Mouse (Mus musculus): ENCODE data around the gene Acad11.

Acad11 gene

GRCm38 (mm10) chr9:104146683-104147082 lies 83.5 kb downstream of the Acad11 start:
- DNase-seq (ENCODE audit: low read depth), result no peak

DNA sequence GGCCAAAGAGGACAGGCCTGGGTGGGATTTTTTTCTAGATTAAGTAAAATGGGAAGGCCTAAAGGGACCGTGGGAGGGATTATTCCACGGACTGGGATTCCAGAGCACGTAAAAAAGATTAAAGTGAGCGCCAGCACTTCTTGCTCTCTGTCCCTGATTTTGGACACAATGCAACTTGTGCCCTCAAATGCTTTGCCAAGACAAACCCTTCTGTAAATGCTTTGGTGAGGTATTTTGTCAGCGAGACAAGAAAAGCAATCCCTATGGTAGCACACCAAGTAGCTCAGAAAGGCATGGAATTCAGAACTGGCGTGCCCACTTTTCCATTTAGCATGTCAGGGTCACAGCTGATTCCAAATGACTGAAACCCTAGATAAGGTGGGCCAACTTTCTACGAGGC lies 85.8 kb downstream of the Acad11 start:
- no peak for DNase-seq (ENCODE audit: low read depth)

DNA sequence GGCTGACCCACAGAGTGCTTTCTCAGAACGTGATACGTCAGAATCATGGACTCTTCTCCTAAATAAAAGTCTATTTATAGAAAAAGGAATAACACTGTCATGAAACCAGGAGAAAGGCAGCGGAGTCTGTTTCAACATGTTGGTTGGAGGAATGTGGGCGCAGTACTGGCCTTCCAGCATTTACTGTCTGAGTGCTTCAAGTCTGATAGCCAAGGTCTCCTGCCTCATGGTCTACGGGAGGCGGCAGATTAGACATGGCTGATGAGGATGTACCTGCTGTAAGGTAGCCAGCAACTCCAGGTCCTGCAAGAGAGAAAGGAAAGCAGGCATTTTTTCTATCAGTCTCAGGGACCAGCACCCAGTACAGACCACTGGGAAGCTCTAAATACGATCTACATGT lies 88.9 kb downstream of the Acad11 start:
- DNase-seq (ENCODE audit: low read depth), result no peak

DNA sequence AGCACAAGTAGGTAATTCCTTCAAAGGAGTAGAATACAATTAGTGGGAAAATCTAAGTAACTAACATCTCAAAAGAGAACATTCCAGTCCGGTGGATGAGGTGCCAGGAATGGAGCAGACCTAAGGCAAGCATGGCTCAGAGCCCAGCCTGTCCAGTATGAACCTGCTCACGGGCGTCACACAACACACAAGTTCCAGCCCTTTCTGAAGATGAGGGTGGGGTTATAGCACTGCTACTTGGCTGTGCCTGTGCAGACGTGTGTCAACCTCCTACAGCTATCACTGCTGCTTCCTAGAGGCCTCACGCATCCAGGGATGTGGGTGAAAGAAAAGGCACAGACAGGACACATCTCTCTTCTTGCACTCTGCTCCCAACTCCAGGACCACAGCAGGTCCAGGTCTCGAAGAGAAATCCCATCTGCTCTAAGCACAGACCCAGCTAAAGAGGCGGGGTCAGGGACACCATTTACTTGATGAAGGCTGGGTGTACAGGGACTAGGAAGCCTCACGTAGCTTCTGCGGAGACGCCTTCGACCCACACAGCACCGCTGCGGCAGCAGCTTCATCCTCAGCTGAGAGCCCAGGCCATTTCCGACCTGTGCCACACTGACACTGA lies 92.0 kb downstream of the Acad11 start:
- no peak for DNase-seq (ENCODE audit: low read depth)

DNA sequence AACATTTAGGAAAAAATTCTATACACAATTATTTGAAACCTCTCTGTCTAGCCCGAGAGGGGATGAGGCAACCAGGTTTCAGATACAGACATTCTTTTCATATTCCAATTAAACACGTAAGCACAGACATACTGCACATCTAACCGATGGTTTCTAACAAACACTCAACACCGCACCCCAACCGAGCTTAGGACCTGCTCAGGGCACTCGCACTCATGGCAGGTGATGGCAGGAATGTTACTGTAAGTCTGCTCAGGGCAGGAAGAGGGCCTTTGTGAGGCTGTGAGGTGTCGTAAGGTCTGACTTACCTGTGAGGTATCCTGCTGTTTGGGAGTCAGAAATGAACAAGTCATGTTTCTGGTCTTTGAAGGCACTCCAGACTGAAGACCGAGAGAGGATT lies 93.3 kb downstream of the Acad11 start:
- DNase-seq (ENCODE audit: low read depth), result no peak

- DNase-seq (ENCODE audit: low read depth), result no peak
These were observed 94.1 kb downstream of the Acad11 start for GRCm38 (mm10) chr9:104157291-104157690.

DNA sequence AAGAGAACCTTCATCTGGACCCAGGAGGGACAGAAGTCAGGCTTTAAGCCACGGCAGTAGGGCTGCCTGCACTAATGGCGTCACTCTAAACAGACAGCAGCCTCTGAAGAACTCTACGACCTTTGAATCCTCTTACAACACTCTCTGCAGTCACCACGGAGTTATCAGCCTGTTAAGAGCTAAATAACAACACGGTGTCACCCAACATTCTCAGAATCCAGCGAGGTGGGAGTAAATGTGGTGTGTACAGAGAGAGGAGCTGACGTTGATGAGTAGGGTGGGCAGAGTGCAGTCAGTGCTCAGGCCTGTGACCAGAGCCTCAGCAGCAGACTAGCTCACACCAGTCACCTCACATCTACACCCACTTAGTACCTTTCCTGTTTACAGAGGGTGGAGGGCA lies 97.9 kb downstream of the Acad11 start:
- DNase-seq (ENCODE audit: low read depth), result no peak

GRCm38 (mm10) chr9:104164194-104164593 lies 101.0 kb downstream of the Acad11 start:
- no peak for DNase-seq (ENCODE audit: low read depth)

GRCm38 (mm10) chr9:104165926-104166325 lies 102.7 kb downstream of the Acad11 start:
- no peak for DNase-seq (ENCODE audit: low read depth)

DNA sequence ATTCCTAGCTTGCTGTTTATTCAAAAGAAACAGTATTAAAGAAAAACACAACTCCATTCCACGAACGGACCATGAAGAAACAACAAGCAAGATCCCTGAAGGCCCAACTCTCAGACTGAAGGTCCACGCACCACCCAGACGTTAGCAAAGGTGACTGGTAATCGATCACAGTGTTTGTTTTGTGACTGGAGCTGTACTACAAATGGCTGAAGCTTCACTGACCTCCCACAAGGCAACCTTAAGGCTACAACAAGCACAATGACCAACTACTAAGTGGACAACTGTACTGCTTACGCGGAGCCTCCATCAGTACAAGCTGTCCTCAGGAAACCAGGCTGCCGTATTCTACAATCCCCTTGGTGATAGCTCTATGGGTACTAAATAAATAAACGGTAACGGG lies 106.8 kb downstream of the Acad11 start:
- DNase-seq (ENCODE audit: low read depth), result no peak

GRCm38 (mm10) chr9:104171651-104172050 lies 108.5 kb downstream of the Acad11 start:
- DNase-seq (ENCODE audit: low read depth), result no peak

DNA sequence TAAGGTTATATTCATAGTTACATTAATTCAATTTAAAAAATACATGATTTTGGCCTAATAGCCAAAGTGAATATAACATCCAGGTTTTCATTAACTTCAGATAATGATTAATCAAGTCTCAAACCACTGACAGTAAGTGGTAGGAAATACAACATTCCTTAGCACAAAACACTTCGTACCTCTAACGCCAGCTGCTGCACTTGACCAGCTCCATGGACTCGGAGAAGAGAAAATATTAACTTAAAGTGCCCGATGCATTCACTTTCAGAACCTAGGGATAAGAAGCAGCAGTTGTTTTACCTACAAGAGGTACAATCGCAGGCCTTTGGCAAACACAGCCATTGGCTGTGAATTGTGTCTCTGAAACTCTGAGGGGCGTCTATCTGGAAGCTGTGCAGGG lies 109.2 kb downstream of the Acad11 start:
- no peak for DNase-seq (ENCODE audit: low read depth)

Data from naive thymus-derived CD4-positive, alpha-beta T cell, adult 2 months (primary cell).